ENCODE assay signal across 15 mouse cellular contexts in genomic region chr2:27733021-27733420, GRCm38 (mm10). TPM values are rescaled to one million over a fixed set of nuclear protein-coding genes. Genes with fewer than 3 reads are reported as not detected.
DNase-seq lines count a peak whose midpoint lies in the region; ATAC-seq and TF ChIP-seq lines count a peak whose summit lies in the region.
"Had no signal": no experiment of that assay in that cellular context is flagged by ENCODE, and none has a peak within 500 bp of the region (broad histone marks: within the 10 kb centered on the region; RNA-seq: fewer than 3 reads in every experiment).

No protein-coding gene starts in this region.

- TF ChIP-seq CTCF in spleen, adult 2 months (IDR thresholded peaks at IDR 0.05; ENCODE audit: extremely low read depth, insufficient read depth, insufficient read length, insufficient replicate concordance), result no peak
- no peak for TF ChIP-seq CTCF in stomach, postnatal 0 days (IDR thresholded peaks at IDR 0.05; ENCODE audit: low read depth)

- H3K4me3 ChIP-seq in forebrain, embryonic 14.5 days (ENCODE audit: low read depth, low read length), result no peak overlapping the region
- H3K4me3 ChIP-seq in forebrain, embryonic 12.5 days (replicated peaks), result no peak overlapping the region
- H3K4me3 ChIP-seq in hindbrain, embryonic 10.5 days, result no peak overlapping the region
- no peak overlapping the region for H3K4me3 ChIP-seq in hindbrain, embryonic 12.5 days
- no peak overlapping the region for H3K4me3 ChIP-seq in spleen, adult 2 months (ENCODE audit: extremely low read depth, insufficient read depth, insufficient read length)
- no peak overlapping the region for H3K4me3 ChIP-seq in stomach, postnatal 0 days (ENCODE audit: low read depth, low read length)
- H3K4me3 ChIP-seq: left cerebral cortex, adult 2 months; liver, embryonic 15.5 days had no signal

- TF ChIP-seq POLR2A in spleen, adult 2 months (IDR thresholded peaks at IDR 0.05; ENCODE audit: low read depth, low read length), result no peak

- no peaks in the 10 kb centered on the region for H3K36me3 ChIP-seq in forebrain, embryonic 14.5 days (ENCODE audit: control insufficient read depth, insufficient read depth, low read length)
- peaks cover 7% of the 10 kb centered on the region for H3K36me3 ChIP-seq in forebrain, embryonic 12.5 days (replicated peaks)
- H3K36me3 ChIP-seq in hindbrain, embryonic 10.5 days, result peaks cover 12% of the 10 kb centered on the region
- peaks cover 9% of the 10 kb centered on the region; the same call in 1 of the 2 replicates for H3K36me3 ChIP-seq in hindbrain, embryonic 12.5 days
- no peaks in the 10 kb centered on the region for H3K36me3 ChIP-seq in spleen, adult 2 months (ENCODE audit: control insufficient read depth, insufficient read depth, low read length)
- peaks cover 4% of the 10 kb centered on the region; the same call in 1 of the 2 replicates for H3K36me3 ChIP-seq in stomach, postnatal 0 days (ENCODE audit: control insufficient read depth, insufficient read depth, low read length)
- H3K36me3 ChIP-seq: liver, embryonic 15.5 days had no signal

- 0 out of 2 replicates have a peak, but pooled peaks have one; percentile 18 for ATAC-seq in forebrain, embryonic 14.5 days
- no peak for ATAC-seq in forebrain, embryonic 12.5 days (ENCODE audit: low FRiP score)
- no peak for ATAC-seq in hindbrain, embryonic 12.5 days (ENCODE audit: low FRiP score)
- no peak for ATAC-seq in stomach, postnatal 0 days (ENCODE audit: low FRiP score, low TSS enrichment)

- no peak overlapping the region for H3K27ac ChIP-seq in forebrain, embryonic 14.5 days (ENCODE audit: low read depth, low read length)
- no peak overlapping the region for H3K27ac ChIP-seq in forebrain, embryonic 12.5 days
- H3K27ac ChIP-seq in hindbrain, embryonic 10.5 days, result peak overlapping the region; percentile 70
- no peak overlapping the region for H3K27ac ChIP-seq in hindbrain, embryonic 12.5 days
- H3K27ac ChIP-seq in spleen, adult 2 months (ENCODE audit: insufficient read depth, low read length), result peak overlapping the region; percentile 53
- H3K27ac ChIP-seq in stomach, postnatal 0 days (replicated peaks), result no peak overlapping the region; the same call in 1 of the 2 replicates
- H3K27ac ChIP-seq: left cerebral cortex, adult 2 months; liver, embryonic 15.5 days had no signal

- 70% methylated on average over 2 of the region's 2 CpGs for WGBS in forebrain, embryonic 14.5 days
- 66% methylated on average over 2 of the region's 2 CpGs for WGBS in forebrain, embryonic 12.5 days
- 66% methylated on average over 2 of the region's 2 CpGs for WGBS in hindbrain, embryonic 10.5 days
- 59% methylated on average over 2 of the region's 2 CpGs for WGBS in hindbrain, embryonic 12.5 days
- 25% methylated on average over 2 of the region's 2 CpGs for WGBS in spleen, adult 2 months
- WGBS in stomach, postnatal 0 days, result 26% methylated on average over 2 of the region's 2 CpGs

- no peak overlapping the region for H3K4me2 ChIP-seq in forebrain, embryonic 14.5 days (ENCODE audit: low read length)
- no peak overlapping the region for H3K4me2 ChIP-seq in forebrain, embryonic 12.5 days
- H3K4me2 ChIP-seq in hindbrain, embryonic 12.5 days (replicated peaks), result no peak overlapping the region
- no peak overlapping the region for H3K4me2 ChIP-seq in stomach, postnatal 0 days (replicated peaks; ENCODE audit: low read depth)
- H3K4me2 ChIP-seq: liver, embryonic 15.5 days had no signal

- H3K9ac ChIP-seq in forebrain, embryonic 14.5 days (ENCODE audit: low read length), result no peak overlapping the region
- H3K9ac ChIP-seq in forebrain, embryonic 12.5 days, result no peak overlapping the region
- no peak overlapping the region for H3K9ac ChIP-seq in hindbrain, embryonic 12.5 days
- peak overlapping the region; percentile 35 for H3K9ac ChIP-seq in stomach, postnatal 0 days (ENCODE audit: low read length)
- H3K9ac ChIP-seq: liver, embryonic 15.5 days had no signal

- H3K9me3 ChIP-seq in forebrain, embryonic 14.5 days (replicated peaks; ENCODE audit: control insufficient read depth, low read length), result no peaks in the 10 kb centered on the region
- H3K9me3 ChIP-seq in forebrain, embryonic 12.5 days, result no peaks in the 10 kb centered on the region
- H3K9me3 ChIP-seq in hindbrain, embryonic 10.5 days, result no peaks in the 10 kb centered on the region
- no peaks in the 10 kb centered on the region for H3K9me3 ChIP-seq in hindbrain, embryonic 12.5 days (replicated peaks)
- H3K9me3 ChIP-seq in stomach, postnatal 0 days (ENCODE audit: control insufficient read depth, low read length), result no peaks in the 10 kb centered on the region
- H3K9me3 ChIP-seq: liver, embryonic 15.5 days had no signal

- no peaks in the 10 kb centered on the region for H3K27me3 ChIP-seq in forebrain, embryonic 14.5 days (replicated peaks; ENCODE audit: control insufficient read depth, insufficient read depth, low read length)
- no peaks in the 10 kb centered on the region for H3K27me3 ChIP-seq in forebrain, embryonic 12.5 days
- H3K27me3 ChIP-seq in hindbrain, embryonic 10.5 days (ENCODE audit: insufficient read depth, poor library complexity, severe bottlenecking), result no peaks in the 10 kb centered on the region
- no peaks in the 10 kb centered on the region for H3K27me3 ChIP-seq in hindbrain, embryonic 12.5 days
- H3K27me3 ChIP-seq in spleen, adult 2 months (ENCODE audit: control insufficient read depth, insufficient read depth, low read length), result no peaks in the 10 kb centered on the region
- no peaks in the 10 kb centered on the region for H3K27me3 ChIP-seq in stomach, postnatal 0 days (ENCODE audit: control insufficient read depth, insufficient read depth, low read length)
- H3K27me3 ChIP-seq: liver, embryonic 15.5 days had no signal

- no peak for TF ChIP-seq EP300 in stomach, postnatal 0 days (optimal IDR thresholded peaks at IDR 0.05)

- peak; percentile 13 for DNase-seq in forebrain, embryonic 14.5 days (ENCODE audit: low spot score)
- no peak for DNase-seq in hindbrain, embryonic 10.5 days (ENCODE audit: low spot score)
- no peak for DNase-seq in spleen, adult 2 months (ENCODE audit: low read depth in 1 of 2, low spot score in 2 of 2)
- DNase-seq in spleen, postnatal 4 days (ENCODE audit: low spot score in 2 of 2), result no peak
- DNase-seq in stomach, postnatal 0 days (ENCODE audit: low spot score), result no peak
- no peak for DNase-seq in layer of hippocampus, adult 11-12 months (ENCODE audit: low spot score)
- DNase-seq: adrenal gland, postnatal 25 days; cerebellum, adult 11 months; gastrocnemius, postnatal 25 days; right cerebral cortex, postnatal 25 days; thymus, postnatal 4 days had no signal

- peaks cover 8% of the 10 kb centered on the region; the same call in 1 of the 2 replicates for H3K4me1 ChIP-seq in forebrain, embryonic 14.5 days (ENCODE audit: control insufficient read depth, insufficient read depth, low read length)
- peaks cover 25% of the 10 kb centered on the region for H3K4me1 ChIP-seq in forebrain, embryonic 12.5 days
- H3K4me1 ChIP-seq in hindbrain, embryonic 10.5 days (replicated peaks), result peaks cover 58% of the 10 kb centered on the region
- H3K4me1 ChIP-seq in hindbrain, embryonic 12.5 days, result peaks cover 47% of the 10 kb centered on the region
- H3K4me1 ChIP-seq in spleen, adult 2 months (ENCODE audit: control insufficient read depth, insufficient read depth, insufficient read length), result peaks cover 14% of the 10 kb centered on the region; the same call in 1 of the 2 replicates
- H3K4me1 ChIP-seq in stomach, postnatal 0 days (replicated peaks; ENCODE audit: control insufficient read depth, insufficient read depth), result peaks cover 19% of the 10 kb centered on the region

RNA-seq across cellular contexts. Expression of gene Rxra, which starts 56.8 kb away (rescaled TPM):
- polyA plus RNA-seq in forebrain, embryonic 14.5 days (2014; fragmentation: Nextera tagmentation; extraction: Ambion mirVana), result 2.0 and 2.6 TPM in 2 replicates
- polyA plus RNA-seq in forebrain, embryonic 12.5 days (2016; fragmentation: Nextera tagmentation; extraction: Ambion mirVana), result 6.7 and 7.8 TPM in 2 replicates
- polyA plus RNA-seq in hindbrain, embryonic 10.5 days (2016; fragmentation: Nextera tagmentation; extraction: Ambion mirVana), result 10.0 and 10.3 TPM in 2 replicates
- polyA plus RNA-seq in hindbrain, embryonic 12.5 days (2016; fragmentation: Nextera tagmentation; extraction: Ambion mirVana), result 11.1 and 11.2 TPM in 2 replicates
- 40.6 and 44.9 TPM in 2 replicates for polyA plus RNA-seq in spleen, adult 2 months (2012; rRNA removed)
- 8.7 and 10.5 TPM in 2 replicates for polyA plus RNA-seq in stomach, postnatal 0 days (2015; fragmentation: Nextera tagmentation; extraction: Ambion mirVana)

Comparison
In these comparisons a context has a peak if more than half of its experiments do, and no peak if none do; other contexts are left out.
1. H3K27ac ChIP-seq: peak in hindbrain, embryonic 10.5 days (single experiment) and spleen, adult 2 months (single experiment); none in forebrain, embryonic 14.5 days (single experiment), forebrain, embryonic 12.5 days (single experiment), hindbrain, embryonic 12.5 days (single experiment) and stomach, postnatal 0 days (single experiment).